Mouse (Mus musculus) megakaryocyte, embryonic 14.5 days (primary cell): Measurements from ENCODE around the gene Map7. TPM values are rescaled to one million over a fixed set of nuclear protein-coding genes. Genes with fewer than 3 reads are reported as not detected.
A peak's percentile ranks its signal among the peaks of the same experiment; 100 is the strongest.

ENCODE experiments used
- H3K27me3 ChIP-seq: replicated peaks from 2 replicates; pipeline ENCODE3; 2012; ENCODE audit warnings: inconsistent platforms
- H3K36me3 ChIP-seq: replicated peaks from 2 replicates; pipeline ENCODE3; 2012; ENCODE audit warnings: low read length, inconsistent platforms, mixed read lengths
- H3K4me1 ChIP-seq: 2 replicates; pipeline ENCODE4 v1.6.1; 2012; ENCODE audit warnings: inconsistent platforms
- H3K4me3 ChIP-seq: replicated peaks from 2 replicates; pipeline ENCODE3; 2012; ENCODE audit warnings: moderate library complexity, mild to moderate bottlenecking, inconsistent platforms
- H3K9me3 ChIP-seq: 2 replicates; pipeline ENCODE4 v1.6.1; 2012; ENCODE audit warnings: inconsistent platforms
- FLI1 ChIP-seq: IDR thresholded peaks from 2 replicates; pipeline ENCODE4 v1.6.1; 2012; ENCODE audit warnings: low read length, inconsistent platforms, mixed read lengths
- GATA1 ChIP-seq: IDR thresholded peaks from 3 replicates; pipeline ENCODE4 v1.6.1; 2012; ENCODE audit warnings: mixed read lengths, low read length, inconsistent platforms, borderline replicate concordance
- polyA plus RNA-seq: library from polyadenylated mRNA; stranded (reverse); fragments of >175 nt; gene quantifications from 2 replicates; pipeline ENCODE4 v1.2.3, GENCODE M21; 2012; ENCODE audit warnings: low replicate concordance; ENCODE audit not compliant: insufficient read depth

Map7 gene
- polyA plus RNA-seq, 1 experiment: 6.5 TPM

GRCm38 (mm10) chr10:20272380-20272779 lies 124.1 kb downstream of the Map7 start:
- TF ChIP-seq GATA1 (no peak), FLI1 (no peak)
- H3K4me1 ChIP-seq: peaks cover 41% of the 10 kb centered on the region
- peaks cover 94% of the 10 kb centered on the region for H3K36me3 ChIP-seq
- no peaks in the 10 kb centered on the region for H3K27me3 ChIP-seq
- H3K9me3 ChIP-seq: peaks cover 10% of the 10 kb centered on the region
- H3K4me3 ChIP-seq: no peak overlapping the region

DNA sequence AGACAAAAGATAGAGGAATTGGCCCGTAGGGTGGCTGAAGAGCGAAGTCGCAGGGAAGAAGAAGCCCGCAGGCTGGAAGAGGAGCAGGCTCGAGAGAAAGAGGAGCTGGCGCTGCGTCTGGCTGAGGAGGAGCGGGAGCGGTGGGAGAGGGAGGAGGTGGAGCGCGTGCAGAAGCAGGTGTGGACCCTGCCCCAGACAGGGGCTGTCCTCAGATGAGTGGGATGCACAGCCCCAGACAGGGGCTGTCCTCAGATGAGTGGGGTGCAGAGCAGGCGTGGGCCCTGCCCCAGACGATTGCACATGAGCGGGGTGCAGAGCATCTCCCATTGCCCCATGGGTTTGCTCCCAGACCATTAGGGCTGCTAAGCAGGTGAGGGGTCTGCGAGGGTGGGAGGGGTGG lies 125.0 kb downstream of the Map7 start:
- TF ChIP-seq FLI1: no peak
- no peak for TF ChIP-seq GATA1
- peak overlapping the region; percentile 69 for H3K4me3 ChIP-seq
- H3K9me3 ChIP-seq: peaks cover 10% of the 10 kb centered on the region
- H3K36me3 ChIP-seq: peaks cover 94% of the 10 kb centered on the region
- H3K4me1 ChIP-seq: peaks cover 41% of the 10 kb centered on the region
- H3K27me3 ChIP-seq: no peaks in the 10 kb centered on the region

- Histone ChIP-seq H3K36me3 (peaks cover 95% of the 10 kb centered on the region), H3K9me3 (peaks cover 10% of the 10 kb centered on the region), H3K4me1 (peaks cover 45% of the 10 kb centered on the region), H3K4me3 (no peak overlapping the region), H3K27me3 (no peaks in the 10 kb centered on the region)
- no peak for TF ChIP-seq GATA1
- no peak for TF ChIP-seq FLI1
Observed at GRCm38 (mm10) chr10:20274022-20274421, 125.8 kb downstream of the Map7 start.

GRCm38 (mm10) chr10:20281456-20281855 lies 133.2 kb downstream of the Map7 start:
- Histone ChIP-seq H3K27me3 (no peaks in the 10 kb centered on the region), H3K4me3 (no peak overlapping the region), H3K36me3 (peaks cover 54% of the 10 kb centered on the region), H3K9me3 (no peaks in the 10 kb centered on the region), H3K4me1 (peaks cover 59% of the 10 kb centered on the region)
- TF ChIP-seq FLI1: no peak
- no peak for TF ChIP-seq GATA1

DNA sequence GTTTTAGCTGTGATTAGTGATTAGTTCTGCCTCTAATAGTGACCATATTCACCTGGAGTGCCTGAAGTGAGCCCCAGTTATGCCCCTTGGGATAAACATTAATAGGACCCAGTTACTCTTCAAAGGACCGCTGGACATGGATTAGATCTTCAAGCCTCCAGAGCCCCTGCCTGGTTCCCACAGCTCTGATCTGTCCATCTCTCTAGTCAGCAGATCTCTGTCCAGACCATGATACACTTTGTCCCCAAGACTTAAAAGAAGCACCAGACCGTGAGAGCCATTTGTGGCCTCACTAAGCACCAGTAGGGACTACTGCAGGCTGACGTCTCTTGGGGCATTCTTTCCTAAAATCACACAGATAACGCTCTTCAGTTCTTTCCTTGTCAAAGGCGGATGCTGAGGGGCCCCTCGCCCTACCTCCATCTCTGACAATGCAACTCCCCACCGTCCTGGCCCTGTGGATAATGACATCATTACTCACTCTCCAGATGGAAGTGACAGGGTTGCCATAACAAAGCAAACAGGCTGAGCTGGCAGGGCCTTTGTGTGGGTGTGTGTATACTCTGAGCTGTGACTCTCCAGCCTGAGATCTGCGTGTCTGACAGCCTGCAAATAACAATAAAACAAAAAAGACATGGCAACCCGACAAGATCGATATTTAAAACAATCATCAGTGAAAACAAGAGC lies 137.2 kb downstream of the Map7 start:
- Histone ChIP-seq H3K9me3 (no peaks in the 10 kb centered on the region), H3K4me3 (peak overlapping the region; percentile 23), H3K27me3 (no peaks in the 10 kb centered on the region), H3K36me3 (peaks cover 15% of the 10 kb centered on the region), H3K4me1 (peaks cover 77% of the 10 kb centered on the region)
- no peak for TF ChIP-seq FLI1
- no peak for TF ChIP-seq GATA1

- H3K27me3 ChIP-seq: no peaks in the 10 kb centered on the region
- TF ChIP-seq FLI1 (no peak), GATA1 (no peak)
- peaks cover 8% of the 10 kb centered on the region for H3K36me3 ChIP-seq
- no peaks in the 10 kb centered on the region for H3K9me3 ChIP-seq
- H3K4me1 ChIP-seq: peaks cover 84% of the 10 kb centered on the region
- H3K4me3 ChIP-seq: peak overlapping the region; percentile 66
Observed at GRCm38 (mm10) chr10:20285994-20286836, 137.9 kb downstream of the Map7 start.

DNA sequence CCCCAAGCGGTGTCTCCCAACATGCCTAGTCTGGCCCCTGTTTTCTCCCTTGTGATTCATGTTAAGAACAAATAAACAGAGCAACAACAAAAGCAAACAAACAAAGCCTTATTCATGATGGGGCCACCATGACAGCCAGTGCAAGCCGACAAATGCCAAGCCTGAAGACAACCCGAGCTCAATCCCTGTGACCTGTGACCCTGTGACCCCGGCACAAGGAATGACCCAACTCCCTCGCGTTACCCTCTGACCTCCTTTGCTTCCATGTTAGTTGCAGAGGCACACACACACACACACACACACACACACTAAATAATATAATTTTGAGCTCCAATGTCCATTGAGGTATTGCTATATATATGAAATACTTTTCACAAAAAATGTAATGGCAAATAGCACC lies 139.1 kb downstream of the Map7 start:
- Histone ChIP-seq H3K9me3 (no peaks in the 10 kb centered on the region), H3K4me1 (peaks cover 79% of the 10 kb centered on the region), H3K27me3 (no peaks in the 10 kb centered on the region), H3K36me3 (peaks cover 2% of the 10 kb centered on the region), H3K4me3 (peak overlapping the region; percentile 24)
- no peak for TF ChIP-seq GATA1

GRCm38 (mm10) chr10:20290467-20290883 lies 142.2 kb downstream of the Map7 start:
- TF ChIP-seq GATA1 (no peak), FLI1 (no peak)
- Histone ChIP-seq H3K4me1 (peaks cover 51% of the 10 kb centered on the region), H3K36me3 (no peaks in the 10 kb centered on the region), H3K27me3 (no peaks in the 10 kb centered on the region), H3K4me3 (peak overlapping the region; percentile 88), H3K9me3 (peaks cover 3% of the 10 kb centered on the region; the same call in 1 of the 2 replicates)

GRCm38 (mm10) chr10:20295961-20296360 lies 147.7 kb downstream of the Map7 start:
- TF ChIP-seq FLI1: no peak
- no peak for TF ChIP-seq GATA1
- Histone ChIP-seq H3K4me1 (peaks cover 17% of the 10 kb centered on the region), H3K4me3 (no peak overlapping the region), H3K36me3 (no peaks in the 10 kb centered on the region), H3K9me3 (peaks cover 3% of the 10 kb centered on the region; the same call in 1 of the 2 replicates), H3K27me3 (no peaks in the 10 kb centered on the region)
